Mouse (Mus musculus) yolk sac, embryonic 10.5 days (tissue): ENCODE data around the gene Dnpep.

Experiments used
- DNase-seq: peaks from one replicate; pipeline ENCODE4 v3.0.0-alpha.2; 2017; ENCODE audit warnings: low spot score

The Dnpep gene

GRCm38 (mm10) chr1:75264091-75264880 lies 53.5 kb downstream of the Dnpep start, which contains the start of gene Ptprn:
Ptprn (minus strand) TSS chr1:75264502.
- no peak for DNase-seq

- peak; percentile 65 for DNase-seq
Measured at GRCm38 (mm10) chr1:75262969-75263951, 54.5 kb downstream of the Dnpep start.

GRCm38 (mm10) chr1:75261278-75261677 lies 56.5 kb downstream of the Dnpep start:
- DNase-seq = no peak
